Mouse (Mus musculus): ENCODE measurements at regions not wholly inside any gene's neighbourhood (a gene's known extent, or its start where the extent isn't known, plus 50 kb on each side); places are given as distances from the start of the nearest gene placed in this dataset.
A peak's percentile ranks its signal among the peaks of the same experiment; 100 is the strongest.

GRCm38 (mm10) chr15:62271428-62271827 lies 1348.6 kb upstream of the A1bg start:
- ATAC-seq (replicated peaks), result no peak
- H3K4me2 ChIP-seq, result no peak overlapping the region
- H3K36me3 ChIP-seq (replicated peaks), result no peaks in the 10 kb centered on the region
- H3K9me3 ChIP-seq, result no peaks in the 10 kb centered on the region
- H3K27ac ChIP-seq, result no peak overlapping the region
- no peak overlapping the region for H3K9ac ChIP-seq
- H3K4me1 ChIP-seq, result no peaks in the 10 kb centered on the region
- 93% methylated on average over 2 of the region's 2 CpGs for WGBS
- no peaks in the 10 kb centered on the region for H3K27me3 ChIP-seq (replicated peaks)
- H3K4me3 ChIP-seq, result no peak overlapping the region

- H3K27me3 ChIP-seq (replicated peaks), result no peaks in the 10 kb centered on the region
- H3K4me3 ChIP-seq, result no peak overlapping the region
- H3K9ac ChIP-seq, result no peak overlapping the region
- no peak overlapping the region for H3K27ac ChIP-seq
- no peaks in the 10 kb centered on the region for H3K4me1 ChIP-seq
- no peaks in the 10 kb centered on the region for H3K36me3 ChIP-seq (replicated peaks)
- 86% methylated on average over 2 of the region's 2 CpGs for WGBS
- ATAC-seq (replicated peaks), result no peak
- no peak overlapping the region for H3K4me2 ChIP-seq
- no peaks in the 10 kb centered on the region for H3K9me3 ChIP-seq
Measured at GRCm38 (mm10) chr15:62268189-62268588, 1345.4 kb upstream of the A1bg start.

- Histone ChIP-seq H3K4me1 (no peaks in the 10 kb centered on the region), H3K4me3 (no peak overlapping the region), H3K27ac (no peak overlapping the region), H3K27me3 (replicated peaks) (no peaks in the 10 kb centered on the region), H3K36me3 (replicated peaks) (no peaks in the 10 kb centered on the region), H3K4me2 (no peak overlapping the region), H3K9me3 (no peaks in the 10 kb centered on the region), H3K9ac (no peak overlapping the region)
- 92% methylated on average over 6 of the region's 6 CpGs for WGBS
- no peak for ATAC-seq (replicated peaks)
Measured at GRCm38 (mm10) chr15:62267536-62267935, 1344.7 kb upstream of the A1bg start.

GRCm38 (mm10) chr15:62266025-62266424 lies 1343.2 kb upstream of the A1bg start:
- Histone ChIP-seq H3K4me1 (no peaks in the 10 kb centered on the region), H3K9me3 (no peaks in the 10 kb centered on the region), H3K36me3 (replicated peaks) (no peaks in the 10 kb centered on the region), H3K4me2 (no peak overlapping the region), H3K9ac (no peak overlapping the region), H3K27ac (no peak overlapping the region), H3K4me3 (no peak overlapping the region), H3K27me3 (replicated peaks) (no peaks in the 10 kb centered on the region)
- 93% methylated on average over 6 of the region's 6 CpGs for WGBS
- no peak for ATAC-seq (replicated peaks)

GRCm38 (mm10) chr15:62265484-62265937 lies 1342.7 kb upstream of the A1bg start:
- Histone ChIP-seq H3K9ac (no peak overlapping the region), H3K4me1 (no peaks in the 10 kb centered on the region), H3K36me3 (replicated peaks) (no peaks in the 10 kb centered on the region), H3K27ac (no peak overlapping the region), H3K4me2 (no peak overlapping the region), H3K27me3 (replicated peaks) (no peaks in the 10 kb centered on the region), H3K9me3 (no peaks in the 10 kb centered on the region), H3K4me3 (no peak overlapping the region)
- WGBS, result 83% methylated on average over 4 of the region's 4 CpGs
- no peak for ATAC-seq (replicated peaks)

- no peak for ATAC-seq (replicated peaks)
- 87% methylated on average over 1 of the region's 1 CpGs for WGBS
- Histone ChIP-seq H3K9ac (no peak overlapping the region), H3K9me3 (no peaks in the 10 kb centered on the region), H3K4me3 (no peak overlapping the region), H3K27ac (no peak overlapping the region), H3K36me3 (replicated peaks) (no peaks in the 10 kb centered on the region), H3K4me1 (no peaks in the 10 kb centered on the region), H3K4me2 (no peak overlapping the region), H3K27me3 (replicated peaks) (no peaks in the 10 kb centered on the region)
Measured at GRCm38 (mm10) chr15:62264966-62265365, 1342.2 kb upstream of the A1bg start.

- Histone ChIP-seq H3K9ac (no peak overlapping the region), H3K9me3 (no peaks in the 10 kb centered on the region), H3K27ac (no peak overlapping the region), H3K4me2 (no peak overlapping the region), H3K4me3 (no peak overlapping the region), H3K27me3 (replicated peaks) (no peaks in the 10 kb centered on the region), H3K36me3 (replicated peaks) (no peaks in the 10 kb centered on the region), H3K4me1 (no peaks in the 10 kb centered on the region)
- WGBS, result 94% methylated on average over 1 of the region's 1 CpGs
- ATAC-seq (replicated peaks), result no peak
Measured at GRCm38 (mm10) chr15:62264183-62264582, 1341.4 kb upstream of the A1bg start.

- 91% methylated on average over 5 of the region's 5 CpGs for WGBS
- Histone ChIP-seq H3K27me3 (replicated peaks) (no peaks in the 10 kb centered on the region), H3K36me3 (replicated peaks) (no peaks in the 10 kb centered on the region), H3K9me3 (no peaks in the 10 kb centered on the region), H3K9ac (no peak overlapping the region), H3K4me1 (peaks cover 6% of the 10 kb centered on the region; the same call in 1 of the 2 replicates), H3K4me3 (no peak overlapping the region), H3K27ac (no peak overlapping the region), H3K4me2 (no peak overlapping the region)
- no peak for ATAC-seq (replicated peaks)
Measured at GRCm38 (mm10) chr15:62262487-62262886, 1339.7 kb upstream of the A1bg start.

GRCm38 (mm10) chr15:62261520-62261919 lies 1338.7 kb upstream of the A1bg start:
- peaks cover 6% of the 10 kb centered on the region; the same call in 1 of the 2 replicates for H3K4me1 ChIP-seq
- no peak overlapping the region for H3K27ac ChIP-seq
- ATAC-seq (replicated peaks), result no peak
- H3K9me3 ChIP-seq, result no peaks in the 10 kb centered on the region
- H3K27me3 ChIP-seq (replicated peaks), result no peaks in the 10 kb centered on the region
- H3K4me2 ChIP-seq, result no peak overlapping the region
- no peaks in the 10 kb centered on the region for H3K36me3 ChIP-seq (replicated peaks)
- no peak overlapping the region for H3K4me3 ChIP-seq
- H3K9ac ChIP-seq, result no peak overlapping the region
- 95% methylated on average over 2 of the region's 2 CpGs for WGBS

GRCm38 (mm10) chr15:62258611-62259010 lies 1335.8 kb upstream of the A1bg start:
- no peaks in the 10 kb centered on the region for H3K36me3 ChIP-seq (replicated peaks)
- no peak for ATAC-seq (replicated peaks)
- H3K27me3 ChIP-seq (replicated peaks), result no peaks in the 10 kb centered on the region
- H3K4me1 ChIP-seq, result peaks cover 6% of the 10 kb centered on the region; the same call in 1 of the 2 replicates
- no peak overlapping the region for H3K4me2 ChIP-seq
- H3K4me3 ChIP-seq, result no peak overlapping the region
- H3K9me3 ChIP-seq, result no peaks in the 10 kb centered on the region
- H3K27ac ChIP-seq, result no peak overlapping the region
- H3K9ac ChIP-seq, result no peak overlapping the region
- WGBS, result 83% methylated on average over 5 of the region's 5 CpGs

- Histone ChIP-seq H3K27me3 (replicated peaks) (no peaks in the 10 kb centered on the region), H3K36me3 (replicated peaks) (no peaks in the 10 kb centered on the region), H3K9ac (no peak overlapping the region), H3K4me2 (no peak overlapping the region), H3K27ac (no peak overlapping the region), H3K4me3 (no peak overlapping the region), H3K9me3 (no peaks in the 10 kb centered on the region), H3K4me1 (peaks cover 6% of the 10 kb centered on the region; the same call in 1 of the 2 replicates)
- ATAC-seq (replicated peaks), result peak; percentile 94
- WGBS, result 10% methylated on average over 3 of the region's 3 CpGs
Measured at GRCm38 (mm10) chr15:62257955-62258354, 1335.1 kb upstream of the A1bg start.

- WGBS, result 83% methylated on average over 1 of the region's 1 CpGs
- no peak overlapping the region for H3K4me3 ChIP-seq
- no peaks in the 10 kb centered on the region for H3K36me3 ChIP-seq (replicated peaks)
- H3K27ac ChIP-seq, result no peak overlapping the region
- peaks cover 6% of the 10 kb centered on the region; the same call in 1 of the 2 replicates for H3K4me1 ChIP-seq
- H3K4me2 ChIP-seq, result no peak overlapping the region
- no peaks in the 10 kb centered on the region for H3K27me3 ChIP-seq (replicated peaks)
- H3K9ac ChIP-seq, result no peak overlapping the region
- ATAC-seq (replicated peaks), result no peak
- H3K9me3 ChIP-seq, result no peaks in the 10 kb centered on the region
Measured at GRCm38 (mm10) chr15:62257110-62257667, 1334.4 kb upstream of the A1bg start.

GRCm38 (mm10) chr15:62255571-62255970 lies 1332.8 kb upstream of the A1bg start:
- Histone ChIP-seq H3K27me3 (replicated peaks) (no peaks in the 10 kb centered on the region), H3K27ac (no peak overlapping the region), H3K4me3 (no peak overlapping the region), H3K9me3 (no peaks in the 10 kb centered on the region), H3K4me1 (peaks cover 6% of the 10 kb centered on the region; the same call in 1 of the 2 replicates), H3K4me2 (no peak overlapping the region), H3K9ac (no peak overlapping the region), H3K36me3 (replicated peaks) (no peaks in the 10 kb centered on the region)
- ATAC-seq (replicated peaks), result no peak
- 85% methylated on average over 5 of the region's 5 CpGs for WGBS
